Mouse (Mus musculus) thymus, adult 2 months (tissue): ENCODE measurements at regions not wholly inside any gene's neighbourhood (a gene's known extent, or its start where the extent isn't known, plus 50 kb on each side); places are given as distances from the start of the nearest gene placed in this dataset.

Source experiments
- DNase-seq: peaks from one replicate; pipeline ENCODE4 v3.0.0; 2021
- H3K27ac ChIP-seq: fragments of 200-500 bp; 2 replicates; pipeline ENCODE4 v1.5.1; 2012; ENCODE audit warnings: low read length, control low read depth; ENCODE audit not compliant: control insufficient read depth, insufficient read depth
- H3K27me3 ChIP-seq: fragments of 200-500 bp; 2 replicates; pipeline ENCODE4 v1.6.1; 2012; ENCODE audit warnings: mild to moderate bottlenecking, low read length, moderate library complexity, mixed read lengths; ENCODE audit not compliant: control insufficient read depth, insufficient read depth
- H3K36me3 ChIP-seq: fragments of 200-500 bp; 2 replicates; pipeline ENCODE4 v1.6.1; 2012; ENCODE audit warnings: mild to moderate bottlenecking, low read length, moderate library complexity; ENCODE audit not compliant: control insufficient read depth, insufficient read depth
- H3K4me1 ChIP-seq: fragments of 200-500 bp; replicated peaks from 2 replicates; pipeline ENCODE4 v1.6.1; 2012; ENCODE audit warnings: low read length; ENCODE audit not compliant: control insufficient read depth, insufficient read depth
- H3K4me3 ChIP-seq: fragments of 200-500 bp; 2 replicates; pipeline ENCODE4 v1.5.1; 2012; ENCODE audit warnings: mild to moderate bottlenecking, low read length, control low read depth, moderate library complexity; ENCODE audit not compliant: control insufficient read depth, insufficient read depth
- CTCF ChIP-seq: fragments of 200-500 bp; IDR thresholded peaks from 2 replicates; pipeline ENCODE4 v1.5.1; 2012; ENCODE audit warnings: mild to moderate bottlenecking, control low read depth, low read length, moderate library complexity, borderline replicate concordance; ENCODE audit not compliant: control insufficient read depth, poor library complexity, insufficient read depth; ENCODE audit errors: extremely low read depth
- POLR2A ChIP-seq: fragments of 200-500 bp; IDR thresholded peaks from 2 replicates; pipeline ENCODE4 v1.6.1; 2012; ENCODE audit warnings: mild to moderate bottlenecking, low read length, control low read depth, moderate library complexity; ENCODE audit not compliant: control insufficient read depth, poor library complexity, insufficient read depth; ENCODE audit errors: extremely low read depth
- WGBS: fragments of 180-500 bp; shearing (Covaris S2); methylation state at CpG from one replicate; pipeline ENCODE4 v1.1.7; 2018; 5-methylcytosine and 5-hydroxymethylcytosine counted together

DNA sequence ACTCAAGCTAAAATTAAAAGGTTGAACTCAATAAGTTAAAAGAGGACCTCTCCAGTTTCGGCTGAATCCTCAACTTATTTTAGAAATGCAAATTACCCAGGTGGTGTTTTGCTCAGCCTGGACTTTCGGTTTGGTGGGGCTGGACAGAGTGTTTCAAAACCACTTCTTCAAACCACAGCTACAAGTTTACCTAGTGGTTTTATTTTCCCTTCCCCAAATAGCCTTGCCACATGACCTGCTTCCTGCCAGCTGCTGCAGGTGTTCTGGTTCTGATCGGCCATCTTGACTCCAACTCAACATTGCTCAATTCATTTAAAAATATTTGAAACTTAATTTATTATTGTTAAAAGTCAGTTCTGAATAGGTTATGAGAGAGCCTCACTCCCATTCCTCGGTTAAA, 62.0 kb upstream of the Adam6b start:
- TF ChIP-seq POLR2A, result no peak
- TF ChIP-seq CTCF, result no peak
- H3K27ac ChIP-seq, result peak overlapping the region; percentile 48
- WGBS, result 1% methylated on average over 4 of the region's 4 CpGs
- H3K36me3 ChIP-seq, result peaks cover 4% of the 10 kb centered on the region
- no peaks in the 10 kb centered on the region for H3K27me3 ChIP-seq
- peaks cover 43% of the 10 kb centered on the region for H3K4me1 ChIP-seq
- DNase-seq, result peak; percentile 57
- H3K4me3 ChIP-seq, result no peak overlapping the region

DNA sequence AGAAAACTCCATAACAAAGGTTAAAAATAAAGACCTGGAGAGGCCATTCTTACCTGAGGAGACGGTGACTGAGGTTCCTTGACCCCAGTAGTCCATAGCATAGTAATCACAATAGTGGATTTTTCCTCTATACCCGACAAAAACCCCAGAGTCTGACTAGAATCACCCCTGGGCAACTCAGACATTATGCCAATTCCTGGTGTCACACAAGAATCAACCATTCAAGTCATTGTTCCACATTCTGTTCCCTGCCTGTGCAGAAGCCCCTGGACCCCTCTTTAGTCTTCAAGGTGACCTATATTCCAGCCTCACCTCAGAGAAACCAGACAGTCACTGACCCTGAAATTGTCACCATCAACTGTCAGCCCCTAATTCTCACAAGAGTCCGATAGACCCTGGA, 60.9 kb upstream of the Adam6b start:
- Histone ChIP-seq H3K4me1 (peaks cover 32% of the 10 kb centered on the region), H3K27ac (no peak overlapping the region), H3K36me3 (no peaks in the 10 kb centered on the region), H3K27me3 (no peaks in the 10 kb centered on the region), H3K4me3 (no peak overlapping the region)
- 68% methylated on average over 3 of the region's 3 CpGs for WGBS
- TF ChIP-seq CTCF, result no peak
- TF ChIP-seq POLR2A, result no peak
- DNase-seq, result no peak

DNA sequence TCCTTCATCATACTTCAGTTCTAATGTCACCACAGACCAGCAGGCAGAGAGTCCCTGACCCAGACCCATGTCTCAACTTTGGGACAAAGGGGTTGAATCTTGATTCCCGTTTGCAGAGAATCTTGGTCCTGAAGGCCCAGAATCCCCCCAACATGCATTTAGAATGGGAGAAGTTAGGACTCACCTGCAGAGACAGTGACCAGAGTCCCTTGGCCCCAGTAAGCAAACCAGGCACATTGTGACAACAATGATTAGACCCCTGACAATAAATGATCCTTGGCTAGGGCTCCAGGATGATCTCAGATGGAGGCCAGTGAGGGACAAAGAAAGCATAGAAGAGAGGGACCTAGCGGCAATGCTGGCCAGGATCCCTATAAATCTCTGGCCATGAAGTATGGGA, 60.4 kb upstream of the Adam6b start:
- DNase-seq, result no peak
- H3K4me1 ChIP-seq, result peaks cover 28% of the 10 kb centered on the region
- H3K27me3 ChIP-seq, result no peaks in the 10 kb centered on the region
- 89% methylated on average over 2 of the region's 2 CpGs for WGBS
- H3K36me3 ChIP-seq, result no peaks in the 10 kb centered on the region
- TF ChIP-seq POLR2A (no peak), CTCF (no peak)
- peak overlapping the region; percentile 45; the same call in 1 of the 2 replicates for H3K27ac ChIP-seq
- H3K4me3 ChIP-seq, result no peak overlapping the region

DNA sequence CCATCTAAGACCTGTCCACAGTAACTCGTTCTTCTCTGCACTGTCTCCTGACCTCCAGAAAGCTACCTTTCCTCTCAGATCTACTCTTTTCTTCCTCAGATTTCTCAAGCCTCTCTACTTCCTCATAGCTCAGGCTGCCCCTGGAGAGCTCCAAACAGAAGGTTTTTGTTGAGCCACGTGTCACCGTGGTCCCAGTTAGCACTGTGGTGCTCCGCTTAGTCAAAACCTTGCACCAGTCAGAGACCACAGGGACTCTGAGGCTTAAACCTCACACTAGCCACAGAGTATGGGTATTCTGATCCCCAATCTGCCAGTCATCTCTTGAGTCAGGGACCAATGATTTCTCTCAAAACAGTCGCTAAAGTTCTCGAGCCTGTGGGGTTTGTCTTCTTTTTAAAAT, 59.0 kb upstream of the Adam6b start:
- Histone ChIP-seq H3K27ac (no peak overlapping the region), H3K36me3 (no peaks in the 10 kb centered on the region), H3K4me3 (no peak overlapping the region), H3K4me1 (peaks cover 26% of the 10 kb centered on the region), H3K27me3 (no peaks in the 10 kb centered on the region)
- 13% methylated on average over 6 of the region's 6 CpGs for WGBS
- TF ChIP-seq CTCF, result no peak
- DNase-seq, result no peak
